Mouse (Mus musculus): ENCODE results near the gene Sycp2l.
A peak's percentile ranks its signal among the peaks of the same experiment; 100 is the strongest.

Sycp2l gene

DNA sequence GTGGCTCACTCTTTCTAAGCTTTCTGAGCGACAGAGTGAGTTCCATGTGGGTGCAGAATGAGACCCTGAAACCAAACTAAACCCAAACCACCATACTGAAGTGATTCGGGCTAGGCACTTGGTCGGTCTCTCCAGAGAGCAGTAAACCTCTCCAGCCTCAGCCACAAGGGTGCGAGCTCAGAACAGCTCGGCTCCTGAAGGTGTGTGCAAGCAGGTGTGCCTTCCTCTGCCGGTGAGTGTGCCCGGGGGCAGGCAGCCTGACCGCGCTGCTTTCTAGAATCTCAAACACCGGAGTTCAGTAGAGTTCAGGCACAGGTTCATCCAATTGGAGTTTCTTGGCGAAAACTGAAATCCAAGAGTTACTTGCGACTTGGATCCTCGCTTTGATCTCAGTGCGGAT is at the start of gene Sycp2l:
Gene Sycp2l (plus strand): TSS at position 368 of the 400 bp plus-strand sequence.
- no peak for DNase-seq (ENCODE audit: low read depth in 1 of 2, low spot score in 2 of 2)

- no peak for DNase-seq (ENCODE audit: low read depth in 1 of 2, low spot score in 2 of 2)
Observed at GRCm38 (mm10) chr13:41067618-41068017, 46.5 kb upstream of the Sycp2l start.

GRCm38 (mm10) chr13:41071617-41072016 is 42.5 kb upstream of the Sycp2l start:
- DNase-seq (ENCODE audit: low read depth in 1 of 2, low spot score in 2 of 2): no peak

DNA sequence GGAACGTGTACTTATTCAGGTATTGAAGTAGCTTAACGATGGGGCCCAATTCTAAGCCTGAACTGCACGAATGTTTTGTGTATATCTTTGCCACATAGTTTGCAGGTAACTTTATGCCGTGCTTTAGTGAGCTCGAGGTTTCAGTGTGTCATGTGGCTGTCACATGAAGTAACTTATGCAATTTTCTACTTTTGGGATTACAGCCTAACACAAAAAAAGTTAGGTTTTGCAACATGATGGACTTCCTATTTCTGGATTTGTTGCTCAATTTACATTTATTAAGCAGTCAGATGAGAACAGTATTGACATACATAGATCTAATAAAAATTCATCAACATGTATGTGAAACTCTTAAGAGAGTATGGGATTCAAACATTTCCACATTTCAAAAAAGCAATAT is 40.3 kb upstream of the Sycp2l start:
- DNase-seq (ENCODE audit: low read depth in 1 of 2, low spot score in 2 of 2): no peak

DNA sequence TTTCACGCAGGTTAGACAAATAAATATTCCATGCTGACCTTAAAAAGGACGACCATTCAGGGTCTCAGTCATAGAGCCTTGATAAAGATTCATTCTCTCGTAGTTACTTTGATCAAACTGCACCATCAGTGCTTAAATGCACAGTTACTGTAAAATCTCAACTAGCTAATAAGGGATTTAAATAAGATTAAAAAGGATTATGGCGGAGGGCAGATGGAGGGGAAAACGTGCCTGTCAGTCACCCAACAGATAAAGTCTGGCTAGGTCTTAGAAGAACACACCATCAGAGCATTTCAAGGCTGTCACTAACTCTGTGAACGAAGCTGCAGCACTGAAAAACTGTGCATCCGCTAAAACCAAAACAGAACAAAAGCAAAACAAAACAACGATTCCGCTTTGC is 36.2 kb upstream of the Sycp2l start:
- DNase-seq (ENCODE audit: low read depth in 1 of 2, low spot score in 2 of 2): no peak

DNA sequence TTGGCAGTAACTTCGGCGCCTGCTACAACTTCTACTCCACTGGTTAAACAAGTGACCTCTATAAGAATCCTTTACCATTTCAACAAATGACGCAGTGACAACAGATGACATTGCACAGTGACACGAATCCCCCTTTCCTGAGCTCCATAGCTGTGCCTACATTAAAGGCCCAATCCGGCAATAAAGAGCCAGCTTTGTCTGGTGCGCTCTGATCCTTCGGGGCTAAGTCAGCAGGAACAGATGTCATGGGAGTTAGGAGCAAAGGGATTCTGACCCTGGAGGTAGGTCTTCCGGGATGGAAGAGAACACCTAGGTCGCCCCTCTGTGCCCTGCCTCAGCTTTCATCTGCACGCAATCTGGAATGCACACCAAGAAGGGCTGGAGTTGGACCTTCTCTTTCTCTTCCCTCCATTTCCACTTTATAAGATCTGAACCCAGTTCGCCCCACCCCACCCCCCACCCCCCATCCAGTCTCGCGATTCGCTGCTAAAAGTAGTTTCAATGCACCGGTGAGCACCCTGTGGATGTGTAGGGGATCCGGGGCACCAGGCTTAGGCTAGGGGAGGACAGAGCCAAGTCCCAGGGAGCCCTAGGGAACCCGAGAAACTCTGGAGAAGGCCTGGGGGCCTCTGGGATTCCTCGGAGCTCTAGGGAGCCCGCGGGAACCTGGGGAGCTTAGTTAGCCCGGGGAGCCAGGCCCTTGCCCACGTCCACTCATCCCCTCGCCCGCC is 35.3 kb upstream of the Sycp2l start:
- DNase-seq (ENCODE audit: low read depth in 1 of 2, low spot score in 2 of 2): no peak

GRCm38 (mm10) chr13:41079421-41079780 is 34.7 kb upstream of the Sycp2l start, which contains the start of gene Mak:
Mak (minus strand) TSS chr13:41079706.
- no peak for DNase-seq (ENCODE audit: low read depth in 1 of 2, low spot score in 2 of 2)

DNA sequence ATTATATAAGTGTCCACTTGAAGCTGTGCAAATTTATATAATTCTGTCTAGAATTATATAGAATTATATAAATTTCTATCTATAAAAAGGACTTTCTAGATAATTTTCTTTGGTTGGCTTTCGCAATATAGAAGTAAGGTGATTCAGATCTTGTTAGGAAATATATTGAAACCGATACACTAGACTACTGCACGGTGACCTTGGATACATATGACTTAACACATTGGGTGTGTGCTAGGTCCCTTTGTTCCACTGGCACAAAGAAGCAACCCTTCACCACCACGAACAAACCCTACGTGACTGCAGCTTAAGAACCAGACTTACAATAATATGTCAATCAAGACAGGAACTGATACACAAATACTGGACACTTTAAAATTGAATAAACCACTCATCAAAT is 34.2 kb upstream of the Sycp2l start:
- no peak for DNase-seq (ENCODE audit: low read depth in 1 of 2, low spot score in 2 of 2)

- no peak for DNase-seq (ENCODE audit: low read depth in 1 of 2, low spot score in 2 of 2)
Observed at GRCm38 (mm10) chr13:41080700-41081099, 33.4 kb upstream of the Sycp2l start.

- DNase-seq (ENCODE audit: low read depth in 1 of 2, low spot score in 2 of 2): no peak
Observed at GRCm38 (mm10) chr13:41084521-41084920, 29.6 kb upstream of the Sycp2l start.

DNA sequence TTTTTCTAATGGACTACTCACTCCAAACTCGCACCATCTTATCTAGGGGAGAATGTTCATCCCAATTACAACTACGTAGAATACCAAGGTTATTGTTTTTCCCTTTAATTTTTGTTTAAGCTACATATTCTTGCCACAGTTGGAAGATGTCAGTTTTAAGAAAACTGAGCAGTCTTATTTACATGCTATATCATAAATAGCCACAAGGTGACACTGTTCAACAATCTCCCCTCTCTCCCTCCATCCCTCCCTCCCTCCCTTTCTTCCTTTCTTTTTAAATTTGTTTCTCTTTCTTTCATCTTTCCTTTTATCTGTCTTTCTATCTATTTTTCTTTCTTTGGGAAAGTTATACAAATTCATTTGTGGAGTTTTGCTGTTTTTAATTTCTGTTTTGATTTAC is 29.0 kb upstream of the Sycp2l start:
- DNase-seq (ENCODE audit: low read depth in 1 of 2, low spot score in 2 of 2): no peak

GRCm38 (mm10) chr13:41088746-41089145 is 25.4 kb upstream of the Sycp2l start:
- DNase-seq (ENCODE audit: low read depth in 1 of 2, low spot score in 2 of 2): no peak

DNA sequence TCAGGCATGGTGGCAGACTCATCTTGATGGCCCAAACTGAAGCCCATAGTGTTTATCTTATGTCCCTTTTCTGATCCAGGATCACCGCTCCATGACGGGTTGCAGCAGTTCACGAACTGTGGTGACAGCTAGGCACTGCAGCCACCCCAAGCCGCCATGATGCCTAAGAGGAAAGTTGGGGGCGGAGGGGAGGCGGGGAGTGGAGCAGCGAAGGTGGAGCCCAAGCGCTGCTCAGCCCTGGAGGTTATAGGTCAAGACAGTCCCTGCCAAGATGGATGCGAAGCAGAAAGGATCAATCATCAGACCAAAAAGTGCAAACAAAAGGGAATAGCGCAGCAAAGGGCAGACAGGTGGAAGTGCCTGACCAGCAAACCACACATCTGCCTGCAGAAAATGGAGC is 22.8 kb upstream of the Sycp2l start:
- no peak for DNase-seq (ENCODE audit: low read depth in 1 of 2, low spot score in 2 of 2)

GRCm38 (mm10) chr13:41094160-41094559 is 19.9 kb upstream of the Sycp2l start:
- DNase-seq (ENCODE audit: low read depth in 1 of 2, low spot score in 2 of 2): no peak

- peak; percentile 44 to 56 for DNase-seq (ENCODE audit: low read depth in 1 of 2, low spot score in 2 of 2)
Observed at GRCm38 (mm10) chr13:41097324-41098058, 16.6 kb upstream of the Sycp2l start.

GRCm38 (mm10) chr13:41098325-41098724 is 15.8 kb upstream of the Sycp2l start:
- DNase-seq (ENCODE audit: low read depth in 1 of 2, low spot score in 2 of 2): no peak

GRCm38 (mm10) chr13:41100031-41100430 is 14.1 kb upstream of the Sycp2l start:
- DNase-seq (ENCODE audit: low read depth in 1 of 2, low spot score in 2 of 2): no peak

DNA sequence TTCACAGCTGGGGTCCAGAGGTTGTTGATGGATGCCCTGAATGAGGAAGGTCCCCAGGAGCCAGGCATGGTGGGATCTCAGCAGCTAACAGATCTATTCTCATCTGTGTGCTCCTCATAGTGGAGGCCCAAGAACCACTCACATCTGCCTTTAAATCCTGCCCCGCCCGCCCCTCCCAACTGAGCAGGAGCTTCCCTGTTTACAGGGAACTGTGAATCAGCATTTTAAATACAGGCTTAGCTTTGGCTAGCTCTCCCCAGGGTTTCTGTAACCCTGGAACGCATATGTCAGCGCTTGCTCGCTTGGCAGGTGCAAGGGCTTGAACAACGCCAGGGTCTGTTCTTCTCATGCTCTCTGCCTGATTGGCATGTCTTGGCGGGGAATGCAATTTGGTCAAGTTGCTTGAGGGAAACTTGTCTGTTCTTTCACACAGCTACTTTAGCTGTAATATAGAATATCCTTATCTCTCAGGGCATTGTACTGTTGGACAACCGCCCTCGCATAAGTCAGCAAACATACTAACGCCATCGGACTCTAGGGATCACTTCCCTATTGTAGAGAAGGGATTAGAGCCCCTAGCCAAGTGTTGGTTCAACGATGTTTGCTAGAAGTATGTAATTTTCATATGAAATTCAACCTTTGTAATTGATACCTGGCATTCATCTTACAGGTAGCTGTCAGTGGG is 10.1 kb upstream of the Sycp2l start:
- no peak for DNase-seq (ENCODE audit: low read depth in 1 of 2, low spot score in 2 of 2)

GRCm38 (mm10) chr13:41105541-41105940 is 8.6 kb upstream of the Sycp2l start:
- no peak for DNase-seq (ENCODE audit: low read depth in 1 of 2, low spot score in 2 of 2)

DNA sequence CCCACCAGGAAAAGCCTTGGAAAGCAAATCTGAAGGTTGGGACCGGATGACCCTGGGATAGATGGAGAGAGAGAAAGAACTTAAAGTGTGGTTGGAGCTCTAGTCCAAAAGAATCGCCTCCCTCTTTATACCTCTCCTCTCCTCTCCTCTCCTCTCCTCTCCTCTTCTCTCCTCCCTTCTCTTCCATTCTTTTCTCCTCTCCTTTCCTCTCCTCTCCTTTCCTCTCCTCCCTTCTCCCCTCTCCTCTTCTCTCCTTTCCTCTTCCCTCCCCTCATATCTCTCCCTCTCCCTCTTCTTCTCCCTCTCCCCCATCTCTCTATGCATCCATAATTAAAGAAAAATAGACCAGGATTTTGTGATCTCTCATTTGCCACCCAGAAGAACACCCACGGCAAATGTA is 3.2 kb upstream of the Sycp2l start, which contains the start of gene Gcm2:
Gene Gcm2 (minus strand): TSS at position 101 of the 400 bp plus-strand sequence.
- no peak for DNase-seq (ENCODE audit: low read depth in 1 of 2, low spot score in 2 of 2)

GRCm38 (mm10) chr13:41119152-41119945 is 5.2 kb downstream of the Sycp2l start:
- DNase-seq (ENCODE audit: low read depth in 1 of 2, low spot score in 2 of 2): no peak
